Mouse (Mus musculus): ENCODE data around the gene Klhl6.
"Not testable (repeated sequence)": the region's sequence is repeated elsewhere in the genome, so short reads cannot be mapped to it uniquely, and the experiment has no call there.

Klhl6 gene

GRCm38 (mm10) chr16:19982537-19983257 lies at the start of gene Klhl6:
Gene Klhl6 (minus strand): TSS chr16:19983037.
- DNase-seq (ENCODE audit: extremely low read depth, low read depth, low spot score), result no peak

DNA sequence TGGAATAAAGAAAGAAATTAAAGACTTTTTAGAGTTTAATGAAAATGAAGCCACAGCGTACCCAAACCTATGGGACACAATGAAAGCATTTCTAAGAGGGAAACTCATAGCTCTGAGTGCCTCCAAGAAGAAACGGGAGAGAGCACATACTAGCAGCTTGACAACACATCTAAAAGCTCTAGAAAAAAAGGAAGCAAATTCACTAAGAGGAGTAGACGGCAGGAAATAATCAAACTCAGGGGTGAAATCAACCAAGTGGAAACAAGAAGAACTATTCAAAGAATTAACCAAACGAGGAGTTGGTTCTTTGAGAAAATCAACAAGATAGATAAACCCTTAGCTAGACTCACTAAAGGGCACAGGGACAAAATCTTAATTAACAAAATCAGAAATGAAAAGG lies 44.4 kb upstream of the Klhl6 start:
- not testable (repeated sequence) for DNase-seq (ENCODE audit: extremely low read depth, low read depth, low spot score)

GRCm38 (mm10) chr16:20022821-20023220 lies 40.0 kb upstream of the Klhl6 start:
- DNase-seq (ENCODE audit: extremely low read depth, low read depth, low spot score), result no peak

DNA sequence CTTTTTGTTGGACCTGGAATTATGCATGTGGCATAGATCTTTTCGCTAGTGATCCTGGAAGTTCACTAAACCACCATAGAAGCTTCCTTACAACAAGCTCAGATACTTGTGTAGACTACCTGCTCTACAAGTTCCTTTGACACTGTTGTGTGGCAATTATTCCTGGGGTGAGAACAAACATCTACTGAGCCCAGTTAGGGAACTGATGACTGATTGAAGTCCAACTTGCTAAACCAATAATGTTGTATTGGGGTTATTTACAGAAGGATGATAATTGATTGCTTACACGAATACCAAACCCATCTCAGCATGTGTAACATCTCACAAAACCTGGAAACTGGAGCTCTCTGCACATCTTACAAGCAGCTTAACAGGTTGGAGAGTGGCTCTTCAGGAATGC lies 39.0 kb upstream of the Klhl6 start:
- DNase-seq (ENCODE audit: extremely low read depth, low read depth, low spot score), result no peak

GRCm38 (mm10) chr16:20012647-20013046 lies 29.8 kb upstream of the Klhl6 start:
- no peak for DNase-seq (ENCODE audit: extremely low read depth, low read depth, low spot score)

GRCm38 (mm10) chr16:20006066-20006465 lies 23.2 kb upstream of the Klhl6 start:
- DNase-seq (ENCODE audit: extremely low read depth, low read depth, low spot score), result no peak

DNA sequence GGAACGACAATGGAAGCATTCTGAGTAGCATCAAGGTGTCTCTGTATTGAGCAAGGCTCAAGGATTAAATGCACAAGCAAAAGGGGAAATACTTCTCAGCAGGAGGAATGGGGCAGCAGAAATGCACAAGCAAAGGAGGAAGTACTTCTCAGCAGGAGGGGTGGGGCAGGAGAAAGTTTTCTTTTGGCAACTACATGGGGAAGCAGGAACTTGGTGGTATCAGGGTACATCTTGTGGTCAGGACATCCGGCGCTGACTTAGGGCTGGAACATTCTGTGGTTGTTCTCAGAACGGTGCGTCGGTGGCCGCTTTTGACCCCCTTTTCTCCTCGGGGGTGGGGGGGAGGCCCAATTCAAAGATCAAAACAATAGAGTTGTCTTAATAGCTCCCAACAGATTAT lies 17.4 kb upstream of the Klhl6 start:
- not testable (repeated sequence) for DNase-seq (ENCODE audit: extremely low read depth, low read depth, low spot score)

DNA sequence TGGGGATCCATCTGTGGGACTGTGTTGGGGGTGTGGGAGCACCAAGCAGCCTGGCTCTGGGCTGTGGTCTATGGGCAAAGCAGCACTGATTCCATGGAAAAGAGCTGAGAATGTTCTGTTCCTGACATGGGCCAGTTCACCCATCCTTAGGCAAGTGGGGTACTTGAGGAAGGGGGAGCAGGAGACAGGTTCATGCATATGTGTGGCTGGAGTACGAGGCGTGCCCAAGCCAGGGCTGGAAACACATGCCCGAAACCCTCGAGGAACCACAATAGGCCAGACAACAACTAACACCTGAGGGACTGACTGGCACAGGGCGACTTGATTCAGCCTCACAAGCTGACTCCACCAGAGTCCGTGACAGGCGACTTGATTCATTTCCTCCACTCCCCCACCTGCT lies 14.8 kb upstream of the Klhl6 start:
- DNase-seq (ENCODE audit: extremely low read depth, low read depth, low spot score), result no peak

DNA sequence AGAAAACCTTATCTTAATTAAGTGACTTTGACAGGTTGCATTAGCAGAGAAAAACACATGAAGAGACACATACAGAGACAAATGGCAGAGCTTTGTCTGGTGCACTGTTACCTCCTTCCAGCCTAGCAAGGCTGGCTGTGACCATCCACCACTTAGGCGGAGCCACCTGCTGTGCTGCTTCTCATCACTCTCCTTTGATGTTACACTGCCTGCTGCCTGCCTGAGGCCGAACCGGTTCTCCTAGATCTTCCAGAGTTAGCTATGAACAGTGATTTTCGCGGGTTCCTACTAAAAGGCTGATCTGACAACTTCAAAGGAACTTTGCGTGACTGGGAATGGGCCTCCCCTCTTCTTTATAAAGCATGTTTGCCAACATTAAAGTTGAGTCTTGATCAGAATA lies 14.1 kb upstream of the Klhl6 start:
- DNase-seq (ENCODE audit: extremely low read depth, low read depth, low spot score), result not testable (repeated sequence)

- no peak for DNase-seq (ENCODE audit: extremely low read depth, low read depth, low spot score)
These were observed 13.0 kb upstream of the Klhl6 start for GRCm38 (mm10) chr16:19995818-19996217.

GRCm38 (mm10) chr16:19993278-19993677 lies 10.4 kb upstream of the Klhl6 start:
- no peak for DNase-seq (ENCODE audit: extremely low read depth, low read depth, low spot score)

- no peak for DNase-seq (ENCODE audit: extremely low read depth, low read depth, low spot score)
These were observed 7.7 kb upstream of the Klhl6 start for GRCm38 (mm10) chr16:19990536-19990935.

GRCm38 (mm10) chr16:19987589-19987988 lies 4.8 kb upstream of the Klhl6 start:
- DNase-seq (ENCODE audit: extremely low read depth, low read depth, low spot score), result no peak

DNA sequence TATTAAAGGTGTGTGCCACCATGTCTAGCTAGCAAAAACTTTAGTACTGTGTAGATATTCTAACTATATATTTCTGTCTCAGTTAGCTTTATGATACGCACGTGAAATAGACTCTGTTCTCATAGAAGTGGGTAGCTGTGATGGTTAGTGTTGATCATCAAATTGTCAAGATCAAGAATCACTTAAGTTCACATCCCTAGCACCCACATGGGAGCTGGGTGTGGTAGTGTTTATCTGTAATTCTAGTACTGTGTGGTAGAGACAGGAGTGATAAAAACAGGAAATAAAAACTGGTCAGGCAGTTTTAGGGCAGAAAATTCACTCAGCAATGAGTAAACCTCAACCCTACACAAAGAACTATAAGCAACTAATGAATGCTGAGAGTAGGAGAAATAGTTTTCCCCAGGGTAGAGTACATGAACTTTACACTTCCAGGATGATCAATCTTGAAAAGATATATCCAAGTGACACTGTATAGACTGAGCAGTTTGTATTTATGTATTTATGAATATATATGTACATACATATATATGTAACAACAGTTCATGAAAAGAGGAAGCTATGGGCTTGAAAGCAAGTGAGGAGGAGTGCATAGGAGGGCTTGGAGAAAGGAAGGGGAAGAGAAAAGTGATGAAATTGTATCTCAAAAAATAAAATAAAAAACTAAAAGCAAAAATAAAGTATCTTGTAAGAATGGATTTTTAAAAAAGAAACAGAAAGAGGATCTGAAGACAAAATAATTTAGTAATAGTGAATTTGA lies 2.2 kb upstream of the Klhl6 start:
- DNase-seq (ENCODE audit: extremely low read depth, low read depth, low spot score), result no peak

DNA sequence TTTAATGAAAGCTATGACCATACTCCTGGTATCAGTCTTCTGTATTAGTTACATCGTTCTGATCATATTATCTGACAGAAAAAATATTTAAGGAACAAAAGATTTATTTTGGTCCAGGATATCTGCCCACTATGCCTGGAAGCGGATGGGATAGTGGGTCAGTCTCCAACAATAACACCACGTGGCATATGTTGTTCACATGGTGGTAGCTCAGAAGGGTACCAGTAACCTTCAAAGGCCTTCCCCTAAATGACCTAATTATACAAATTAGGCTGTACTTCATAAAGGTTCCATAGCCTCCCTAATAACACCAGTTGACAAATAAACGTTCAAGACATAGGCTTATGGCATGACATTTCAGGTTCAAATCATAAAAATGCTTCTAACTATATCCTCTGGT lies 722 bp upstream of the Klhl6 start:
- no peak for DNase-seq (ENCODE audit: extremely low read depth, low read depth, low spot score)

DNA sequence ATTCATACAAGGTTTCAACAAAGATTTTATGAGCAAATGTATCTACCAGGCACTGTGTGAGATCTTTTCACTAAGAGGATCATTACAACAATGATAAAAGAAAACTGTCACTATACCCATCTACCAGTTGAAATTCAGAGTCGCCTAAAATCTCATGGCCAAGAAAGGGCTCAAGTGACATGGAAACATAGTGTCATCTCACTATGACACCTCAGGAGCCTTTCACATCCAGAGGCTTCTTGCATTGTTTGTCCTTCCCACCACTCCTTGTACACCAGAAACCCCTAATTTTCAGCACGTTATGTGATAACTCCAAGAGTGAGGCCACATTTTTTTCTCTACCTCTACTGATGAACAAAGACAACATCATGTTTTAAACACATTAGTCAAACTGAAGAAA lies 1.2 kb downstream of the Klhl6 start:
- DNase-seq (ENCODE audit: extremely low read depth, low read depth, low spot score), result no peak

- DNase-seq (ENCODE audit: extremely low read depth, low read depth, low spot score), result no peak
These were observed 1.8 kb downstream of the Klhl6 start for GRCm38 (mm10) chr16:19981006-19981405.

GRCm38 (mm10) chr16:19979755-19980154 lies 3.1 kb downstream of the Klhl6 start:
- no peak for DNase-seq (ENCODE audit: extremely low read depth, low read depth, low spot score)

- DNase-seq (ENCODE audit: extremely low read depth, low read depth, low spot score), result no peak
These were observed 5.6 kb downstream of the Klhl6 start for GRCm38 (mm10) chr16:19977282-19977681.

GRCm38 (mm10) chr16:19976825-19977224 lies 6.0 kb downstream of the Klhl6 start:
- DNase-seq (ENCODE audit: extremely low read depth, low read depth, low spot score), result no peak

- no peak for DNase-seq (ENCODE audit: extremely low read depth, low read depth, low spot score)
These were observed 7.4 kb downstream of the Klhl6 start for GRCm38 (mm10) chr16:19975432-19975831.

DNA sequence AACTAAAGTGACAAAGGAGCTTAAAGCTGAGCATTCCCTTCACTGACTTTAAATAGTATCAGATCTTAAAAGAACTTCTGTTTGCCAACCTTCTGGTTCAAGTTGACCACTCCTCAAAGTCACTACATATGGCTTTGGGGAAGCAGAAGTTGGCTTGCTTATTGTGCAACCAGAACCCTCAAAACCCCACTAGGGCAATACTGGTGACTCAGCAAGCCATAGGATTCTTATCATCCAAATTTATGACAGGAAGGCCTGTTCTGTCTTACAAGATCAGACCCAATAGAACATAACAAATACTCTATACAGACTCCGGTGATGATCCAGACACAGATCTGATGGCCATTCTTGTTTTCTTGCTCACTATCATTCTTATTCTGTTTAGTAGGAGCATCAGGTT lies 9.4 kb downstream of the Klhl6 start:
- DNase-seq (ENCODE audit: extremely low read depth, low read depth, low spot score), result no peak

All from fat pad, adult 2 months (tissue).